Mouse (Mus musculus) heart, adult 18-20 months (tissue): Measurements from ENCODE around the gene Pax4. TPM values are rescaled to one million over a fixed set of nuclear protein-coding genes. Genes with fewer than 3 reads are reported as not detected.
A peak's percentile ranks its signal among the peaks of the same experiment; 100 is the strongest.

ENCODE experiments used
- DNase-seq, 2 experiments: peaks; one replicate each; pipeline ENCODE4 v3.0.0; 2021 to 2022; ENCODE audit warnings: mixed read lengths in 1 of 2
- total RNA-seq, 2 experiments: library from RNA; stranded (reverse); gene quantifications; 2 replicates each; pipeline ENCODE4 v1.2.3; 2021

Pax4 gene
- total RNA-seq, 2 experiments from 2014 or later: not detected

DNA sequence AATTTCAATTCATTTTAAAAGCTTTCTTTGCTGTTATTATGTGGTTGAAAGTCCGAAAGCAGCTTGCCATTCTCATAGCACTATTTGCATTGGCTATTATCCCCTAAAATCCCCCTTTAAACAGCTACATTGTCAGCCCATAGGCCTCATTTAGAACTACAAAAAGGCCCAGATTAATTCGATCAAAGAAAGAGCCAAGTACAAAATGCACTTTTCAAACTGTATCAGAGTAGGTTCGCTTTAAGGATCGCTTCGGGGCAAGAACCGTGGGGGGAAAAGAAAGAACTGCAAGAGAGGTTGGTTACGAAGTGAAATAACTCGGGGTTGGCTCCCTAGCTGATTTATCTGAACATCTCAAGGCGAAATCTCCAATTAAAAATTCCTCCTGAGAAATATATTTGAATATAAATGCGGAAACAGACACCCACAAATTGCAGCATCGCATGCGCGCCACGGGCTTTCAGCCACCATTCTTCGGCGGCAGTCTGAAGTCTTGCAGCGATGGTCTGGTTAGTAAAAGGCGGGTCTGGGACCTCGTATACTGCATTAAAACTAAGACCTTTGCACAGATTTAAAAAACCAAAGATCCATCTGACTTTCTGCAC lies 52.2 kb downstream of the Pax4 start:
- DNase-seq: peak in 1 of 2 experiments; percentile 29

- no peak for DNase-seq
These were observed 52.9 kb downstream of the Pax4 start for GRCm38 (mm10) chr6:28396051-28396852.

Other genes with a start within 250 kb of the Pax4 start
- 10 to 100 TPM; 10.2 to 14.0 TPM for gene Zfp800, start 51.3 kb downstream of the Pax4 start, total RNA-seq
- 100 to 1,000 TPM; 143 to 170 TPM for gene Arf5, start 25.8 kb downstream of the Pax4 start, total RNA-seq
- not detected for gene Fscn3, start 21.6 kb downstream of the Pax4 start, total RNA-seq
- gene Gcc1, start 21.0 kb downstream of the Pax4 start, total RNA-seq: 1 to 10 TPM; 8.6 to 9.4 TPM
- gene Snd1, start 25.8 kb upstream of the Pax4 start, total RNA-seq: 10 to 100 TPM; 68.7 to 73.5 TPM